Mouse (Mus musculus) testis, adult 2 months (tissue): ENCODE data around the gene Tmbim6.

Experiments used
- CTCF ChIP-seq: fragments of 200-500 bp; IDR thresholded peaks from 2 replicates; pipeline ENCODE4 v1.5.1; 2012; ENCODE audit warnings: low read depth, mild to moderate bottlenecking, inconsistent platforms, low read length, moderate library complexity; ENCODE audit not compliant: control insufficient read depth, insufficient read depth, insufficient replicate concordance
- POLR2A ChIP-seq: fragments of 200-500 bp; IDR thresholded peaks from 2 replicates; pipeline ENCODE4 v1.6.1; 2012; ENCODE audit warnings: low read depth, mild to moderate bottlenecking, inconsistent platforms, low read length, moderate library complexity; ENCODE audit not compliant: control insufficient read depth

GRCm38 (mm10) chr15:99399503-99400245 is 7.0 kb downstream of the Tmbim6 start:
- TF ChIP-seq POLR2A (no peak), CTCF (no peak)
